Mouse (Mus musculus) heart, embryonic 16.5 days (tissue): ENCODE measurements at regions not wholly inside any gene's neighbourhood (a gene's known extent, or its start where the extent isn't known, plus 50 kb on each side); places are given as distances from the start of the nearest gene placed in this dataset.

ENCODE experiments used
- ATAC-seq: fragments of 200-750 bp; cut with Nextera tagmentation; replicated peaks from 2 replicates; pipeline ENCODE4 v1.8.0; 2017; ENCODE audit warnings: moderate number of reproducible peaks; ENCODE audit not compliant: insufficient read depth, low FRiP score; ENCODE audit errors: extremely low read depth
- H3K27ac ChIP-seq: fragments of 300-500 bp; sonication (generic); 2 replicates; pipeline ENCODE4 v1.5.1; 2014; ENCODE audit warnings: mild to moderate bottlenecking, low read length, control low read depth, moderate library complexity
- H3K27me3 ChIP-seq: fragments of 300-500 bp; sonication (generic); 2 replicates; pipeline ENCODE4 v1.6.1; 2014; ENCODE audit warnings: low read length, mixed read lengths; ENCODE audit not compliant: control insufficient read depth, insufficient read depth
- H3K36me3 ChIP-seq: fragments of 300-500 bp; sonication (generic); 2 replicates; pipeline ENCODE4 v1.6.1; 2014; ENCODE audit not compliant: control insufficient read depth, insufficient read depth
- H3K4me1 ChIP-seq: fragments of 300-500 bp; sonication (generic); 2 replicates; pipeline ENCODE4 v1.6.1; 2014; ENCODE audit warnings: low read length, mixed read lengths; ENCODE audit not compliant: control insufficient read depth, insufficient read depth
- H3K4me2 ChIP-seq: fragments of 300-500 bp; sonication (generic); 2 replicates; pipeline ENCODE4 v1.6.1; 2014; ENCODE audit warnings: low read depth, mild to moderate bottlenecking, control low read depth, low read length
- H3K4me3 ChIP-seq: fragments of 300-500 bp; sonication (generic); 2 replicates; pipeline ENCODE4 v1.5.1; 2014; ENCODE audit warnings: mild to moderate bottlenecking, control low read depth, low read length
- H3K9ac ChIP-seq: fragments of 300-500 bp; sonication (generic); 2 replicates; pipeline ENCODE4 v1.6.1; 2014; ENCODE audit warnings: low read length, control low read depth
- H3K9me3 ChIP-seq: fragments of 300-500 bp; sonication (generic); replicated peaks from 2 replicates; pipeline ENCODE4 v1.6.1; 2016; ENCODE audit warnings: low read length; ENCODE audit not compliant: control insufficient read depth
- WGBS: fragments of 180-500 bp; shearing (Covaris S2); extraction: QIAGEN DNeasy Blood & Tissue Kit; methylation state at CpG from one replicate; pipeline ENCODE4 v1.1.7; 2014; 5-methylcytosine and 5-hydroxymethylcytosine counted together

DNA sequence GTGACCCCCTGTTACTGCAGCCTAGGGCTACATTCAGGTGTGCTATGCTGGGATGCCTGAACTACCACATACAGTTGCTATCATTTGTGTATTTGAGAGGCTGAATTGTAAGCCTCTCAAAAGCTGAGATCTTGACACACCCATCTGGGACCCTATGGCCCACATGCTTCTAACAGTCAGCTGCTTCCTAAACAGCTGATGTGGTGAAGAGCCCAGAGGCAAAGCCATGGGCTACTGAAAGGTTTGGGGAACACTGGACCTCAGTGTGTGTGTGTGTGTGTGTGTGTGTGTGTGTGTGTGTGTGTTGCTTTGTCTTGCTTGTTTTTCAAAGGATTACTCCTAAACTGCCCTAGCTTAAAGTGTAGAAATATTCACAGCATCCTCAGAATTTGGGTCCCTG lies 75.0 kb downstream of the Lbh start:
- no peak overlapping the region for H3K9ac ChIP-seq
- H3K36me3 ChIP-seq: no peaks in the 10 kb centered on the region
- H3K9me3 ChIP-seq: no peaks in the 10 kb centered on the region
- peaks cover 33% of the 10 kb centered on the region for H3K4me1 ChIP-seq
- no peak for ATAC-seq
- no peaks in the 10 kb centered on the region for H3K27me3 ChIP-seq
- H3K4me3 ChIP-seq: no peak overlapping the region
- H3K4me2 ChIP-seq: no peak overlapping the region
- no peak overlapping the region for H3K27ac ChIP-seq

DNA sequence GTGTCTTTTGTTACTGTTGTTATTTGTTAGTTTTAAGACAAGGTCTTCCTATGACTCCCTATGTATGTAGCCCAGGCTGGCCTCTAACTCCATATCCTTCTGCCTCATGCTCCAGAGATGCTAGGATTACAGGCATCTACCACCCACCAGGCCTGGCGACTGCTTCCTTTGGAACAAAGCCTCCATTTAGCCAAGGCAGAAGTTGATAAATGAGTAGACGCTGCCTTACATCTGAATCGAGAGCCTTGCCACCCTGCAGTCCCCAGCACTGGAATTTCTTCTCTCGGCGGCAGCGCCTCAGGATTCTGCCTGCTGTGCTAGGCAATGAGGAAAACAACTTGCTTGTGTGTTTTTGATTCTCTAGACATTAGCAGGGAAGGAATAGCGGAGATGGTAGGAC lies 75.5 kb downstream of the Lbh start:
- Histone ChIP-seq H3K27me3 (no peaks in the 10 kb centered on the region), H3K9me3 (no peaks in the 10 kb centered on the region), H3K9ac (no peak overlapping the region), H3K4me2 (no peak overlapping the region), H3K4me3 (no peak overlapping the region), H3K36me3 (no peaks in the 10 kb centered on the region), H3K27ac (no peak overlapping the region), H3K4me1 (peaks cover 37% of the 10 kb centered on the region)
- 54% methylated on average over 7 of the region's 7 CpGs for WGBS
- ATAC-seq: no peak

- Histone ChIP-seq H3K4me2 (no peak overlapping the region), H3K27ac (peak overlapping the region; percentile 92), H3K36me3 (no peaks in the 10 kb centered on the region), H3K4me1 (peaks cover 34% of the 10 kb centered on the region), H3K4me3 (no peak overlapping the region), H3K9ac (peak overlapping the region; percentile 33; the same call in 1 of the 2 replicates), H3K9me3 (no peaks in the 10 kb centered on the region; the same call in 1 of the 2 replicates), H3K27me3 (no peaks in the 10 kb centered on the region)
- WGBS: 66% methylated on average over 7 of the region's 7 CpGs
- no peak for ATAC-seq
These were observed 78.4 kb downstream of the Lbh start for GRCm38 (mm10) chr17:72996539-72996938.

- WGBS: 12% methylated on average over 5 of the region's 5 CpGs
- H3K4me1 ChIP-seq: peaks cover 36% of the 10 kb centered on the region
These were observed 79.3 kb downstream of the Lbh start for GRCm38 (mm10) chr17:72997301-72997921.

GRCm38 (mm10) chr17:73005100-73005499 lies 87.0 kb downstream of the Lbh start:
- 52% methylated on average over 9 of the region's 9 CpGs for WGBS
- H3K9me3 ChIP-seq: no peaks in the 10 kb centered on the region
- peaks cover 19% of the 10 kb centered on the region for H3K4me1 ChIP-seq
- no peak for ATAC-seq
- H3K4me2 ChIP-seq: no peak overlapping the region
- H3K27ac ChIP-seq: no peak overlapping the region
- no peaks in the 10 kb centered on the region for H3K36me3 ChIP-seq
- no peak overlapping the region for H3K9ac ChIP-seq
- no peaks in the 10 kb centered on the region for H3K27me3 ChIP-seq
- H3K4me3 ChIP-seq: no peak overlapping the region

More at GRCm38 (mm10) chr17:72997301-72997921, 79.3 kb downstream of the Lbh start:
- Histone ChIP-seq H3K9ac (peak overlapping the region; percentile 18; the same call in 1 of the 2 replicates), H3K27ac (peak overlapping the region; percentile 92), H3K27me3 (no peaks in the 10 kb centered on the region), H3K9me3 (no peaks in the 10 kb centered on the region; the same call in 1 of the 2 replicates), H3K4me3 (no peak overlapping the region), H3K36me3 (no peaks in the 10 kb centered on the region), H3K4me2 (peak overlapping the region; percentile 9; the same call in 1 of the 2 replicates)
- ATAC-seq: peak; percentile 74

DNA sequence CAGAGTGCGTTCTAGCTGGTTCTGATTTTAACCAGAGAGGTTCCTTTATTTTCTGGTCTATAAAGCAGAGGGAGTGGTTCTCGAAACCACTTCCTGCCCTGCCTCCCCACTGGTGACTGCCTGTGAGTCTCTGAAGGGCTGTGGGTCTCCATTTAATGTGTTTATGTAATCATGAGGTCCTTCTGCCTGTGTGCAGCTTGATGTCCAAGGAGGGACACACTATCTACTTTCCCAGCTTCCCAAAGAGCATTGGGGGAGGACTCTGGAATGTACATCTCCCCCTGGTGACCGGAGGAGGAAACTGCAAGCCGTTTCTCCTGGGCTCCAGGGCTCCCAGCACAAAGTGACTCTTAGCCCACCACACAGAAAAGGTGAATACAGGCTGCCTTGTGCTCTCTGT lies 90.8 kb downstream of the Lbh start:
- no peak for ATAC-seq
- no peak overlapping the region for H3K27ac ChIP-seq
- WGBS: 54% methylated on average over 4 of the region's 4 CpGs

DNA sequence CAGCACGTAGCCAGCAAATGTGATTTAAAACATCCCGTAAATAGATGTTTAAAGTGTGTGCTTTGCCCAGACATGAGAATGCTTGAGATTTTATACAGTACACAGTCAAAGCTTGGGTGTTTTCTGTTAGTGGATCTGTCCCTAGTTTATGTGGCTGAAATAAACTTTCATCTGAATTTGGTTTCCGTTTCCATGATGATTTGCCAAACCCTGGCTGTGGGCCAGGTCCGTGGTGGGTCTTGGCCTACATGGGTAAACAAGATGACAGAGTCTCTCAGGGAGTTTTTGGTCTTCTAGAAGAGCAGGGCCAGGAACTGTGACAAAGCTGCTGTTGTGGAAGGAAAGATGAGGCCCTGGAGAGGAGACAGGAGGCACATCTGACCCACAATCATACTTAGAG lies 91.9 kb downstream of the Lbh start:
- Histone ChIP-seq H3K4me2 (no peak overlapping the region), H3K4me1 (peaks cover 48% of the 10 kb centered on the region)
- WGBS: 55% methylated on average over 4 of the region's 4 CpGs

More for the DNA sequence above, 90.8 kb downstream of the Lbh start:
- no peak overlapping the region for H3K4me2 ChIP-seq
- H3K4me1 ChIP-seq: peaks cover 38% of the 10 kb centered on the region
- H3K9me3 ChIP-seq: no peaks in the 10 kb centered on the region
- H3K36me3 ChIP-seq: no peaks in the 10 kb centered on the region
- no peak overlapping the region for H3K9ac ChIP-seq
- H3K4me3 ChIP-seq: no peak overlapping the region
- no peaks in the 10 kb centered on the region for H3K27me3 ChIP-seq

GRCm38 (mm10) chr17:73012356-73012755 lies 94.3 kb downstream of the Lbh start:
- no peaks in the 10 kb centered on the region for H3K36me3 ChIP-seq
- H3K9ac ChIP-seq: no peak overlapping the region
- no peak overlapping the region for H3K4me3 ChIP-seq
- H3K4me2 ChIP-seq: no peak overlapping the region
- H3K4me1 ChIP-seq: peaks cover 49% of the 10 kb centered on the region
- no peaks in the 10 kb centered on the region for H3K27me3 ChIP-seq
- no peaks in the 10 kb centered on the region for H3K9me3 ChIP-seq
- peak overlapping the region; percentile 30 for H3K27ac ChIP-seq
- ATAC-seq: no peak
- 37% methylated on average over 6 of the region's 6 CpGs for whole genome bisulfite sequencing

More for the DNA sequence above, 91.9 kb downstream of the Lbh start:
- no peaks in the 10 kb centered on the region for H3K27me3 ChIP-seq
- no peak overlapping the region for H3K4me3 ChIP-seq
- H3K9ac ChIP-seq: no peak overlapping the region
- no peaks in the 10 kb centered on the region for H3K9me3 ChIP-seq
- ATAC-seq: no peak
- H3K36me3 ChIP-seq: no peaks in the 10 kb centered on the region
- no peak overlapping the region for H3K27ac ChIP-seq

DNA sequence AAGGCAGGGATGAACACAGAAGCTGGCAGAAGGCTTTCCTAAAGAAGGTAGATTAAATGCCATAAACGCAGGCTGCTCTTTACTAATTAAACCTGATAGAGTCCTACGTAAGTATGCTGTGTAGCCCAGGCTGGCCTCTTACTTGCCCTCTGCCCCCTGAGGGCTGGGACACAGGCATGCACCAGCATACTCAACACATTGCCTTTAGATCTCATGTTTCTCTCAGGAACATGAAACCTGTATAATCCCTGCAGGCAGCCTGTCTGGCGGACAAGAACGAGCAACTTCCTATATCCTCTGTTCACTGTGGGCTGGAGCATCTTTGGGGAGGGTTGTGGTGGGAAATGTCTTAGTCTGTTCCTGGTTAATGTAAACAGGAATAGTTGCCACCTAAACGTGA lies 94.8 kb upstream of the Lclat1 start:
- WGBS: 62% methylated on average over 5 of the region's 5 CpGs
- H3K27ac ChIP-seq: peak overlapping the region; percentile 30
- no peak overlapping the region for H3K4me3 ChIP-seq
- no peak overlapping the region for H3K9ac ChIP-seq
- ATAC-seq: no peak
- H3K9me3 ChIP-seq: no peaks in the 10 kb centered on the region
- no peaks in the 10 kb centered on the region for H3K36me3 ChIP-seq
- no peak overlapping the region for H3K4me2 ChIP-seq
- peaks cover 49% of the 10 kb centered on the region for H3K4me1 ChIP-seq
- no peaks in the 10 kb centered on the region for H3K27me3 ChIP-seq
